Mouse (Mus musculus): ENCODE results near the gene Lrig1. TPM values are rescaled to one million over a fixed set of nuclear protein-coding genes. Genes with fewer than 3 reads are reported as not detected.

The Lrig1 gene
- total RNA-seq, 2 experiments from 2014 or later = 29.8 to 30.9 TPM

DNA sequence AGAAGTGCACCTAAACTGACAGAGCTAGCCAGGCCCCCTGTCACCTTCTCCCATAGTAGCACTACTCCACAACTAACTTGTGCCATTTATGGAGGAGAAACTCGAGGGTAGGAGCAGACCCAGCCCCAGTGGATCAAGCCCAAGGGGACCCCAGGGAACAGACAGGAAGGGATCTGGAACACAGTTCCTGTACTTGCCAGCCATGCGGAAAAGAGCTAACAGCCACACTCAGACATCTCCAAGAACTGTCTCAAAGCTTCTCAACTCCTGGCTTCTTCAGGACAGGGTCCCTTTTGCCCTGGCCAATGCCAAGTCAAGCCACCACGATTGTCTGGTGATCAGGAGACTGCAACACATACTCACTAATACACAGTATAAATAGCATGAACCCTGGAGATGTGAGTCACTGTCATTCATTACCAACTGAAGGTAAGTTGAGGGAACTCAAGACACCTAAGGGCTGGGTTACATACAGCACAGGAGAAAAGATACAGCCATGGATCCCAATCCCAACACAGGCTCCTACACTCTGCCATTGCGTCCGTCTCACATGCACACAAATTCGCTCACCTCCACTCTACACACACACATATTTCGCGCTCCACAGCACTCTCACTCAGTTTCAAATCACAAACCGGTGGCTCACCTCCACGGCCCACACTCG lies 1.3 kb downstream of the Lrig1 start:
- DNase-seq = peak; percentile 38 to 58

DNA sequence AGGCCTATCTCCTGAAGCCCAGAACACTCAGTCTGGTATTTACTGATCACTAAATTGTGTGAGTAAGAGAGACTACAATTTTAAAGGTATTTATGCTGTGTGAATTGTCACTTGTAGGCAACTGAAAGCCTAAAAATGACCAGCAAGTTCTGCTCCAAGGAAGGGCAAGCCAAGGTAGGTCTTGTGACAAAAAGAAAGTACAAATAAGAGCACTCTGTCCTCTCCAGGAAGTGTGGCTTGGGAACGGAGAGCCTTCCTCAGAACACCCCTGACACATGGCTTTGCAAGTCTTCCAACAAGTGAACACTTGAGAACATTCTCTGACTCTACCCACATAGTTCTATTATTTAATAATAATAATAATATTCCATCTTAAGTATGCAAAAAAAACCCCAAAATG lies 2.5 kb downstream of the Lrig1 start:
- DNase-seq = peak in 1 of 2 experiments; percentile 39

- DNase-seq = peak in 1 of 2 experiments; percentile 16
Observed at GRCm38 (mm10) chr6:94696182-94697080, 3.5 kb downstream of the Lrig1 start.

GRCm38 (mm10) chr6:94695121-94695930 lies 4.6 kb downstream of the Lrig1 start:
- DNase-seq = peak; percentile 46 to 64

DNA sequence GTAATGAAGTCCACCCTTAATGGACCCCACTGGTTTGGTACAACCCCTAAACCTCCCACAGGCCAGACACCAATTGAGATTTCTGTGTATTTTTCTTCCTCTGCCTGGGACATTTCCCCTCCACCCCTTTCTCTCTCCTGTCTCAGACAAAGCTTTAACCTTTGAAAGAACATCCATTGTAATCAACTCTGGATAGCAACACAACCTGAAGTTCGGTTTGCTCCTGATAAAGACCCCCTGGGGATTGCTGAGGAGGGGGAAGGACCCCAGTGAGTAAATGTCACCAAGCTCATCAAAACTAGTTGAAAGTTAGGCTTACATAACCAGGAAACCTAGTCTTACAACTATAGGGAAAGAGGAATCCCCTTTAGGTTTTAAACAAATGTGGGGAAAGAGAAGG lies 5.5 kb downstream of the Lrig1 start:
- no peak for DNase-seq

- DNase-seq = peak in 1 of 2 experiments; percentile 9
Observed at GRCm38 (mm10) chr6:94693091-94693490, 6.9 kb downstream of the Lrig1 start.

DNA sequence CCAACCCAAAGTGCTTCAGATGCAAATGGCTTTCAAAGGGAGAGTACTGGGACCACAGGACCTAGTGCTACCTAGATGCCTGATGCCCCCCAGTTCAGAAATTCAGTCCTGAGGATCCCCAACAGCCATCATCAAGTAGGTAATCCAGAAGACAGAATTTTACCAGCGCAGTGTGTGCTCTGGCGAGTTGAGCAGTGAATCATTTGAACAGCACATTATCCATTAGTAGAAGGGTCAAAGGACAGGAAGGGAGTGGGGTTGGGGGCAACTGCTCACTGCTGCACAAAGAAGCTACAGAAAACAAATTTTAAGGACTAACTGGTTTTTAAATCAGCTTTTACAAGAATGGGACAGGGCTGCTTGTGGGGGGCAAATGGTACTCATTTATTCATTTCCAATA lies 8.0 kb downstream of the Lrig1 start:
- DNase-seq = no peak

- DNase-seq = peak in 1 of 2 experiments; percentile 14
Observed at GRCm38 (mm10) chr6:94690247-94690646, 9.7 kb downstream of the Lrig1 start.

DNA sequence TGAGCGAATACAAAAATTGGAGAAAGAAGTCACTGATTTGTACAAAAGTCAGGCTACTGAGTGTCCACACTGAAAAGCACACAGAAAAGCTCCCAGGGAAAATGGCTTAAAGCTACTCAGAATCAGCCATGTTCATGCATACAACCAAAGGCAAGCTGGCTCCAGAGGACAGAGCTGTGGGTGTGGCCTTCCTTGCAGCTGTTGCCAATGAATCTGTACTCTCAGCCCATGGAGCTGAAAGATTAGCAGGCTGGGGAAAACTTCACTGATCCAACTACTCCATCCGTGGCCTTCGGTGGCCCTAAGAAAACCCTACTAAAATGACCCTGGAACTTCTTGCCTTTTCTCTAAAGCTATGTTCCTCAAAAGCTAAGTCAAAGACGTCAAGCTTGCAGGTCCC lies 11.2 kb downstream of the Lrig1 start:
- peak; percentile 76 to 77 for DNase-seq

DNA sequence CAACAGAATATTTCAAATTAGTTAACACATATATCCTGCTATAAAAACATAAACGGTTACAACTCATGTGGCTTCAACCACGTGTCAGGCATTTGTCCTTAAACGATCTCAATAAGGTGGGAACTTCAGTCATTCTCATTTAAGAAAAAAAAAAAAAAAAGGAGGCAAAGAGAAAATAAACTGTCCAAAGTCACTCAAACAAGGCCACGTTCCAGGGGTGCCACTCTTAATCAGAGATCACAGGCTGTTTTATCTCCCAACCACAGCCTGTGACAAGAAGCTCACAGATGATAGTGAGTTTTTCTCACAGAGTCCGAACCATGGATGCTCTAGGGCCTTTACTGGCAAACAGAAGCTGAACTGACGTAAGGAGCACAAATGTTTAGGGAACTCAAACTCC lies 13.9 kb downstream of the Lrig1 start:
- no peak for DNase-seq

DNA sequence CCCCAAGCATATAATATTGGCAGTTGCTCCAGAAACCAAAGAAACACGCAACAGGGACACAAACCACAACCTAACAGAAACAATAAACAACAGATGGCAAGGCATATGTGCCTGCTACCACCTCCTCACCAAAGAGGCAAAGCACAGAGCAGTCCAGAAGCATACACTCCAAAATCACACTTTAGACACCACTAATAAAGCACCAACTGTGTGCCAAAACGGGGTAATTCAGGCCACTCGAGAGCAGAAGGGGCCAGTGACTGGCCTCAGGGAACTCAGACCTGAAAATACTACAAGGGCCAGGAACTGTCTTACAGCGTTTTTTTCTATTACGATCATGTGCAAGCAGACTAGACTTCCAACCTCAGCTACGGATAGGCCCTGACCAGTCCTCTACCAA lies 14.3 kb downstream of the Lrig1 start:
- DNase-seq = no peak

DNA sequence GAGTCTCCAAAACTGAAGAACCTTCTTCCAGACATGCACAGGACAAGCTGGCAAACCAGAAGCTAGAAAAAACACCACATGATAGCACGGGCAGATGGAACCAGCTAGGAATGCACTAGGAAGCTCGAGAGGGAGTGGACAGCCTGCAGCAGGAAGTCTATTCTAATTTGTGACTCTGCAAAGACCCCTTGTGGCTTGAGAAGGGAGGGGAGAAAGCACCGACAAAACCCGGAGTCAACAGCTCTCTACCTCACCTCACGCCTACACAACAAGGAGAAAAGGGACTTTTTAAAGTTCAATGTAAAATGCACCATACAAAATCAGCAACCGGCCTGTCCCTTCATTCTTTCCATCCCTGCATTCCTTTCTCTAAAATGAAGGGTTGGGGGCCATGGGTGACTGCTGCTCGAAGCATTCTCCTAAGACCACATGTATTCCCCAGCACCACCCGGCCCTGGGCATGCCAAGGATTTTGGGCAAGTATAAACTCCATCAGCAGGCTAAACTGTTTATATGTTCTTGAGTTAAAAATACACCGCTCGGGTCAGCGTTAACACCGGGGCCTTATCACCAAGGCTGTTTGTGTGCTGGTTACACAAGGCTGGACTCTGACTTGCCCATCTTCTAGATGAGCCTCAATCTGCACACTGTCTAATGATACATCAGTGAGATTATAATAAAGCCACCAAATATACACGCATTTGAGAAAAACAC lies 15.0 kb downstream of the Lrig1 start:
- DNase-seq = peak in 1 of 2 experiments; percentile 52

GRCm38 (mm10) chr6:94683701-94684100 lies 16.3 kb downstream of the Lrig1 start:
- no peak for DNase-seq

GRCm38 (mm10) chr6:94682270-94682618 lies 17.7 kb downstream of the Lrig1 start:
- DNase-seq = no peak

DNA sequence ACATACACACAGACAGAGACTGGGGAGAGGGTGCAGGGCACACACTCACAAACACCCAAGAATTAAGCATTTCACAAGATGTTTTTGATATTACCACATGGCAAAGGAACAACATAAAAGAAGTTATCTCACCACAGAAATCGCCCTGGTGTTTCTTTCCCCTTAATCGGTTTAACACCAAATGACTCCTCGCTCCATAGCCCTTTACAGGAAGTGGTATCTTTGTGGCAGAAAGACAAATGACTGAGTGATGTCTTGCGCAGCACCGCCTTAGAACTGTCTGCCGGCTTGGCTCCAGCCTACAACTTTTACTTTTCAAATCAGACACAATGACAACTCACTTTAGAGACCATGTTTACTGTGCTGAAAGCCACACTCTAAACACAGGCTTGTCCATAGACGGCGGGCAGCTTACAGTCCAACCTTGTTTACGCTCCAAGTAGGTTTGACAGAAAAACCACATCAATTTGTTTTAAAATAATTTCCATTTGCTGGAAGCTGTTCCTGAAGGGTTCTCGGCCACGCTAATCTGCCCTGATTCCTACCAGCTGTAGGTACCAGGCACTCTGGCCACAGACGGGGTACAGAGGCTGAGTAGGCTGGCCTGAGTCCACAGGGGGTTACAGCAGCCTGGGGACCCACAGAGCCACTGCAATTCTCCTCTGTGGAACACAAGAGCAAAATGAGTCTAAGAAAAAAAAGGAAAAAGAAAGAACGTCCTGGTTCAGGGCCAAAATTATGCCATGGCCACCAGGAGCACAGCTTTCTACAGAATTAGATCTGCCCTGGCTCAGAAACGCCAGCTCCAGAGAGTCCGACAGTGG lies 18.3 kb downstream of the Lrig1 start:
- DNase-seq = no peak

DNA sequence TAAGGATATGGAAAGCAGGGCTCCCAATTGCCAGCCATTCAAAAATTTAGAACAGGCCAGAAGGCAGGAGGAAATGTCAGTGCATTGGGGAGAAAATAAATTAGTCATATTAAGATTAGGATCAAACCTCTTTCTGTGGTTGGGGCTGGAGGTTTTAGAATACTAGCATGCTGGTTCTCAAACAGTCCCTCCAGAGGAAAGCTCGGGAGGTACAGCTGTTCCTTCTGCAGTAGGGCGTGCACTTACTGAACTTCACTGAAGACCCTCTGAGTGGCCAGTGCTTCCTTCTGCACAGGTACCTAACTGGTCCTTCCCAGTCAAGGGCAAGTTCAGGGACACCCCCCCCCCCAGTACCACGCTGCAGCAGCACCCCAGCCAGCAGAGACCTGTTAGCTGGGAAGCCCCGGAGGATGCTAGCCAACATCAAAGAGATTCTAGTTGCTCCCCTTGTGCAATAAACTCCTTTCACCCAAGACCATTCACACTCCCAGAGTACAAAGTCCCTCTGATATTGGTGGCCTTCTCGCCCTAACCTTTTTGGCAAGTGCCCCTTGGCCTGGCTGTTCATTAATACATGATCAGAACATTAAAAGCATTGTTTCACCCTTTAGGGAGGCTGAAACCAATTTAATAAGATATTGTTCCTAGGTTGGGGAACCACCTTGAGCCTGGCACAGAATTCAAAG lies 19.1 kb downstream of the Lrig1 start:
- no peak for DNase-seq

DNA sequence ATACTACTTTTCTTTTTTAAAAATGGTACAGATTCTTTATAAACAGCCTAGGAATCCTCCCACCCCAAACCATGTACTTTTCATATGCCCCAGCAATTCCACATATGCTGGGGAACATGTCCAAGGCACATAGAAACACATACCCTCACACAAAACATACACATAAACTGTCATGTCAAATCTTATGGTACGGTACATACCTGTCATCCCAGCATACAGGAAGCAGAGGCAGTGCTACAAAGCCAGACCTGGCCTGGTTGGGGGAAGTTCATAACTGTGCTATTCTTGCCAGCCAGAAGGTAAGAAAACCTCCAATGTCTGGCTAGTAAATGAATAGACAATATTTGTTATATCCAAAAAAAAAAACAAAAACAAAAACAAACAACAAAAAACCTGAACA lies 20.7 kb downstream of the Lrig1 start:
- no peak for DNase-seq

- DNase-seq = no peak
Observed at GRCm38 (mm10) chr6:94678377-94679164, 21.4 kb downstream of the Lrig1 start.

GRCm38 (mm10) chr6:94677448-94677847 lies 22.5 kb downstream of the Lrig1 start:
- no peak for DNase-seq

DNA sequence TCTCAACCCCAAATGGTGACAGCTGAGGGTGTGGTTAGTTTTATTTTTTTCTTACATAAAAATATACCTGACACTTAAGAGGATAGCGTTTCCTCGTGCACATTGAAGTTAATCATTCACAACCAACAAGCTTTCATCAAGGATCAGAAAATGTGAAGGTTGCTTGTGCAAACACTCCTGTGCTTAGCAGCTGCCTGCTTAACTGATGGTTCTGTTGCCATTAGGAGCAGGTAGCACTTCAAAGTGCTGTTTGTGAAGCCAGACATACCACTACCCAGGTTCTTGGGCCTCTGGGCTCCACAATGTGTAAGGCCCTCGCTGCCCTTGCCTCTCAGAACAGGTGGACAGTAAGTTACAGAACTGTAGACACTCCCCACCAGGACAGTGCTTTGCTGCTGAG lies 23.1 kb downstream of the Lrig1 start:
- no peak for DNase-seq
